Mouse (Mus musculus) limb, embryonic 15.5 days (tissue): ENCODE results near the gene Med27. TPM values are rescaled to one million over a fixed set of nuclear protein-coding genes. Genes with fewer than 3 reads are reported as not detected.
"Not testable (repeated sequence)": the region's sequence is repeated elsewhere in the genome, so short reads cannot be mapped to it uniquely, and the experiment has no call there.

Experiments used
- ATAC-seq: fragments of 200-750 bp; cut with Nextera tagmentation; 2 replicates; pipeline ENCODE4 v1.8.0; 2017; ENCODE audit warnings: low read depth, moderate TSS enrichment; ENCODE audit not compliant: insufficient number of reproducible peaks, low FRiP score, low TSS enrichment
- H3K27ac ChIP-seq: fragments of 300-500 bp; sonication (generic); 2 replicates; pipeline ENCODE4 v1.5.1; 2015; ENCODE audit warnings: moderate library complexity, mild to moderate bottlenecking, inconsistent platforms
- H3K27me3 ChIP-seq: fragments of 300-500 bp; sonication (generic); 2 replicates; pipeline ENCODE4 v1.6.1; 2015; ENCODE audit warnings: inconsistent platforms
- H3K36me3 ChIP-seq: fragments of 300-500 bp; sonication (generic); 2 replicates; pipeline ENCODE4 v1.6.1; 2015; ENCODE audit warnings: inconsistent platforms
- H3K4me1 ChIP-seq: fragments of 300-500 bp; sonication (generic); 2 replicates; pipeline ENCODE4 v1.6.1; 2015; ENCODE audit warnings: inconsistent platforms
- H3K4me2 ChIP-seq: fragments of 300-500 bp; sonication (generic); 2 replicates; pipeline ENCODE4 v1.6.1; 2015; ENCODE audit warnings: mild to moderate bottlenecking, inconsistent platforms
- H3K4me3 ChIP-seq: fragments of 300-500 bp; sonication (generic); 2 replicates; pipeline ENCODE4 v1.5.1; 2015; ENCODE audit warnings: mild to moderate bottlenecking, inconsistent platforms
- H3K9ac ChIP-seq: fragments of 300-500 bp; sonication (generic); 2 replicates; pipeline ENCODE4 v1.6.1; 2015; ENCODE audit warnings: inconsistent platforms
- H3K9me3 ChIP-seq: fragments of 300-500 bp; sonication (generic); 2 replicates; pipeline ENCODE4 v1.6.1; 2016; ENCODE audit warnings: inconsistent platforms
- WGBS: fragments of 180-500 bp; shearing (Covaris S2); methylation state at CpG from one replicate; pipeline ENCODE4 v1.1.7; 2015; 5-methylcytosine and 5-hydroxymethylcytosine counted together
- polyA plus RNA-seq: library from polyadenylated mRNA; unstranded; fragments of >200 nt; fragmentation: Nextera tagmentation; extraction: Ambion mirVana; gene quantifications from 2 replicates; pipeline ENCODE4 v1.2.1, GENCODE M21; 2015

Gene Med27
- polyA plus RNA-seq, 1 experiment from 2014 or later = 42.6 TPM

DNA sequence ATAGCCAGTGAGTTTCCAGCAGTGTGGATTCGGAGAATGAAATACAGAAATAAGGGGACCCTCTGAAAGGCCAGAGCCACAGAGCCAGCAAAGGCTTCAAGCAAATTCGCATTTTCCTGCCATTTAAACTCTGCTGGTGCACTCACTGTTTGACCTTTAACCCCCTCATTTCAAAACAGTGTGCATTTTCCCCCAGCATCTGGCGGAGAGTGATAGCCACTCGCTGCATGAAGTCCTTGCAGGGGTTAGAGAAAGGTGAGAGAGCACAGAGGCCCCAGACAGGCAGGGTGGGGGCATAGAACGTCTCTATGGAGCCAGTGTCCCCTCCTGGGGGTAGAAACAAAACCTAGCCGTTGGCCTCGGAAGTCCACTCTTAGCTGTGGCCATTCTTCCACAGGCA lies 166.5 kb downstream of the Med27 start:
- Histone ChIP-seq H3K27ac (no peak overlapping the region), H3K27me3 (no peaks in the 10 kb centered on the region), H3K4me2 (no peak overlapping the region), H3K9ac (no peak overlapping the region), H3K4me3 (no peak overlapping the region), H3K9me3 (no peaks in the 10 kb centered on the region), H3K4me1 (peaks cover 14% of the 10 kb centered on the region), H3K36me3 (peaks cover 4% of the 10 kb centered on the region; the same call in 1 of the 2 replicates)
- ATAC-seq = no peak
- WGBS = 37% methylated on average over 7 of the region's 7 CpGs

DNA sequence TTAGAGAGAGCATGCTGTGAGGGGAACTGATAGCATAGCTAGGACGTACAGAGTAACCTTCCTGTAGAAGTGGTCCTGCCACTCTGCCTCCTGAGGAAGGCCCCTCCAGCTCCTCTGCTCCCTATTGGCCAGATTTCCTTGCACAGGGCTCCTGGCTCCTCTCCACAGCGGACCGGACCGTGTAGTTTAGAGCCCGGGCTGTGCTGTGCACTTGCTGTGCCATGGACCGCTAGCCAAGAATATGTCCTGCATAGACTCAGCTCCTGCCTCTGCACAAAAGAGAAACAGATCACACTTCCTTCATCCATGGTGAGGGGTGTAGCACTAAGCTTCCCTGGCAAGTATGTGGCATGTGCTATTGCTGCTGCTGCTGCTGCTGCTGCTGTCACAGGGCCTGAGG lies 168.2 kb downstream of the Med27 start:
- no peak for ATAC-seq
- Histone ChIP-seq H3K4me3 (no peak overlapping the region), H3K9me3 (no peaks in the 10 kb centered on the region), H3K4me1 (peaks cover 18% of the 10 kb centered on the region), H3K27ac (no peak overlapping the region), H3K36me3 (no peaks in the 10 kb centered on the region), H3K27me3 (no peaks in the 10 kb centered on the region), H3K4me2 (no peak overlapping the region), H3K9ac (no peak overlapping the region)
- 85% methylated on average over 6 of the region's 6 CpGs for WGBS

DNA sequence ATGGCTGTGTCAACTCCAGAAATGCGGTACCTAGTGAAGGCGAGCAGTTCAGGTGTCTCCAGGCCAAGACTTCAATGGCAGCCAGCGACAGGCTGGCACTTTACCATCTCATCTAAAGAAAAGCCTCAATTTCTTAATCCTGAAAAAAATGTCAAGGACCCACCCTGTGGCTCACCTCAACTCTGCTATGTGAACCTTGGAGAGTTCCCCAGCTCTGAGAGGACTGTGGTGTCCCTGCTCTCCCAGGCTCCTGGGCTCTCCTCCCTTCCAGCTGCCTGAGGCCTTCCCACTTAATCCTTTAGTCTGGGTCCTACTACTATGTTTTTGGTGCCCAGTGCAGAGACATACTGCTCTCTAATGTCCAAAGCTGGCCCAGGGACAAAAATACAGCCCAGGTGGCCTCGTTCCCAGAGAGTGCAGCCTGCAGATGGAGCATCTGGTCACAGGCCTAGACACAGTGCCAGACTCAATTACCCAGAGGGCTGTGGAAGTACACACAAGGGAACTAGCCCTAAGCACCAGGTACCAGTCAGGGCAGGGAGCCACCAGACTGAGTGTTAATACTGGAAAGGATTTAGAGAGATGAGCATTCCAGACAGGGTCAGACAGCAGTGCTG lies 169.3 kb downstream of the Med27 start:
- Histone ChIP-seq H3K4me2 (no peak overlapping the region), H3K27me3 (no peaks in the 10 kb centered on the region), H3K27ac (no peak overlapping the region), H3K9me3 (no peaks in the 10 kb centered on the region), H3K4me1 (peaks cover 18% of the 10 kb centered on the region), H3K9ac (no peak overlapping the region), H3K36me3 (no peaks in the 10 kb centered on the region), H3K4me3 (no peak overlapping the region)
- 75% methylated on average over 4 of the region's 4 CpGs for WGBS
- ATAC-seq = 0 out of 2 replicates have a peak, but pooled peaks have one; percentile 19

DNA sequence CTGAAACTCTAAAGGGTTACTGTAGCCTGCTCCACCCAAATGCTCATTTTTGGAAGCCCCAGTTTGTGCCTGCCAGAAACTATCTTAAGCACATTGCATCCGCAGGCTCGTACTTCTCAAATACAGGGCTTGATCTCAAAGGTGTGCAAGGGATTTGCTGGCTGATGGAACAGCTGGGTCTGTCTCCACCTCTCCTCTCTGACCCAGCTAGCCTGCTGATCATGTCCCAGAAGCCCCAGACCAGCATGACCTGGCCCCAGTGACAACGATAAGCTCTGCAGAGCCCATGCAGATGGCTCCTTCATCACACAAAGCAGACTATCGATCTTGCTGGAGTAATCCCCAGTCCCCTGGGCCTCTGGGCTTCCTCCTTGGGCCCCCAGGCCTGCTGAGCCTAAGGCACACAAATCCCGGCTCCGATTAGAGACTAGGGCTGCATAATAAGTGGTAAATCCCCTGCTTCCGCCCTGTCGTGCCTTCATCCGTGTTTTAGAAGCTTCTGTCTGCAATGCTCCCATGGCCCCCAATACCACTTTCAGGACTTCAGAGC lies 170.1 kb downstream of the Med27 start:
- Histone ChIP-seq H3K4me3 (no peak overlapping the region), H3K36me3 (no peaks in the 10 kb centered on the region), H3K4me1 (peaks cover 18% of the 10 kb centered on the region), H3K9me3 (no peaks in the 10 kb centered on the region), H3K27me3 (no peaks in the 10 kb centered on the region), H3K27ac (no peak overlapping the region), H3K4me2 (no peak overlapping the region), H3K9ac (no peak overlapping the region)
- 34% methylated on average over 9 of the region's 9 CpGs for WGBS
- ATAC-seq = no peak

DNA sequence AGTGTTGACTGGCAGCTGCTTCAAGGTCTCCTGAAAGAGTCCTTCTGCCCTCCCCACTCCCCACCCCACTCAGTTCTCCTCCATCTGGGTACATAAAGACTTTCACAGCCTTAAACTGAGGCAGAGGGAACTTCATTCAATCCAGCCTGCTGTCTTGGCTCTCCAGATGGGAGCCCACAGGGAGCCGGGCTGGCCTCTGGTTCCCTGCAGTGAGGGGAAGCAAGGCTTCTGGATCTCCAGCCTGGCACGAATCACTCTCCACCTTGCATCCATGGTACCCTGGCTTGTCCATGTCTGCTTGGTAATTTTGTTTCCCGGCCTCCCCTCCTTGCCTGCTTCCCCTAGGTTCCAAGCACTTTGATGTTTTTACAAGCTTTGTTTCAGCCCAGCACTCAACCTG lies 172.8 kb downstream of the Med27 start:
- 36% methylated on average over 3 of the region's 3 CpGs for WGBS

DNA sequence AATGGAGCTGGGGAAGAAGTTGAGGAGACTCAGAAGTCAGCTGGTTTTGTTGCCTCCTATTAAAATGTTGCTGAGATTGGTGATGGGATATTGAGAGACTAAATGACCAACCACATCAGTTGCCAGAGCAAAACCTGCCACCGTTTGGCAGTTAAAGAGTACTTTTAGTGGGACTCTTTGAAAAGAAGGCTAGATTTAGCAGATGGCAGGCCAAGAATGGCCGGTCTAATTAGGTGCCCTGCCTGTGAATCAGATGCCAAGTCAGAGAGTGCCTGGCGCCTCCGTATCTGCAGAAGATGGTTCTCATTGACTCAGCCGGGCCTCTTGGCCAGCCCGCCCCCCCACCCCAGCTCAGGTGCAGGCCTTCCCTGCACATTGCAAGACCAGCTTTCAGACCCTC lies 173.6 kb downstream of the Med27 start:
- H3K4me1 ChIP-seq = peaks cover 33% of the 10 kb centered on the region
- H3K36me3 ChIP-seq = 0 out of 2 replicates have a peak, but pooled peaks cover 6% of the 10 kb centered on the region
- 71% methylated on average over 6 of the region's 6 CpGs for WGBS
- H3K27ac ChIP-seq = no peak overlapping the region
- H3K9ac ChIP-seq = no peak overlapping the region
- no peak overlapping the region for H3K4me2 ChIP-seq
- H3K4me3 ChIP-seq = no peak overlapping the region
- H3K9me3 ChIP-seq = no peaks in the 10 kb centered on the region
- no peaks in the 10 kb centered on the region for H3K27me3 ChIP-seq
- no peak for ATAC-seq

More for the DNA sequence above, 172.8 kb downstream of the Med27 start:
- no peak overlapping the region for H3K9ac ChIP-seq
- no peaks in the 10 kb centered on the region for H3K27me3 ChIP-seq
- no peak overlapping the region for H3K27ac ChIP-seq
- H3K36me3 ChIP-seq = 0 out of 2 replicates have a peak, but pooled peaks cover 6% of the 10 kb centered on the region
- peaks cover 27% of the 10 kb centered on the region for H3K4me1 ChIP-seq
- no peak overlapping the region for H3K4me3 ChIP-seq
- H3K4me2 ChIP-seq = no peak overlapping the region
- no peaks in the 10 kb centered on the region for H3K9me3 ChIP-seq
- ATAC-seq = no peak

DNA sequence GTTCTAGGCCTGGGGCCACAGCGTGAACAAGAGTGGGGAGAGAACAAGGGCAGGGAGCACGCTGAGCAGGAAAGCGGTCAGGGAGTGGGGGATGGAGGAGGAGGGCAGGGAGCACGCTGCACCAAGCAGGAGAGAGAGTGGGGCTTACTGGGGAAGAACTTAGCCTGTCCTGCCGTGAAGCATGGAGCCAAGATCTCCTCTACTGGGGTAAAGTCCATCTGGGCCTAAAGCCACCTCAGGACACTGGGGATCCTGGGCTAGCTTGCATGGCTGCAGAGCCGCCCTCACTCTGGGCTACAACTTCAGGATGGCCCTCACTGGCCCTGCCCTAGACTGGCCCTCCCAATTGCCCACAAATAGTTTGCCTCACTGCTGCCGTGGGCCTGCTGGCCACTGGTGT lies 174.9 kb downstream of the Med27 start:
- H3K4me2 ChIP-seq = no peak overlapping the region
- peaks cover 34% of the 10 kb centered on the region for H3K4me1 ChIP-seq
- no peaks in the 10 kb centered on the region for H3K27me3 ChIP-seq
- H3K9ac ChIP-seq = no peak overlapping the region
- ATAC-seq = no peak
- WGBS = 75% methylated on average over 7 of the region's 7 CpGs
- no peak overlapping the region for H3K27ac ChIP-seq
- 0 out of 2 replicates have a peak, but pooled peaks cover 6% of the 10 kb centered on the region for H3K36me3 ChIP-seq
- H3K9me3 ChIP-seq = no peaks in the 10 kb centered on the region
- no peak overlapping the region for H3K4me3 ChIP-seq

DNA sequence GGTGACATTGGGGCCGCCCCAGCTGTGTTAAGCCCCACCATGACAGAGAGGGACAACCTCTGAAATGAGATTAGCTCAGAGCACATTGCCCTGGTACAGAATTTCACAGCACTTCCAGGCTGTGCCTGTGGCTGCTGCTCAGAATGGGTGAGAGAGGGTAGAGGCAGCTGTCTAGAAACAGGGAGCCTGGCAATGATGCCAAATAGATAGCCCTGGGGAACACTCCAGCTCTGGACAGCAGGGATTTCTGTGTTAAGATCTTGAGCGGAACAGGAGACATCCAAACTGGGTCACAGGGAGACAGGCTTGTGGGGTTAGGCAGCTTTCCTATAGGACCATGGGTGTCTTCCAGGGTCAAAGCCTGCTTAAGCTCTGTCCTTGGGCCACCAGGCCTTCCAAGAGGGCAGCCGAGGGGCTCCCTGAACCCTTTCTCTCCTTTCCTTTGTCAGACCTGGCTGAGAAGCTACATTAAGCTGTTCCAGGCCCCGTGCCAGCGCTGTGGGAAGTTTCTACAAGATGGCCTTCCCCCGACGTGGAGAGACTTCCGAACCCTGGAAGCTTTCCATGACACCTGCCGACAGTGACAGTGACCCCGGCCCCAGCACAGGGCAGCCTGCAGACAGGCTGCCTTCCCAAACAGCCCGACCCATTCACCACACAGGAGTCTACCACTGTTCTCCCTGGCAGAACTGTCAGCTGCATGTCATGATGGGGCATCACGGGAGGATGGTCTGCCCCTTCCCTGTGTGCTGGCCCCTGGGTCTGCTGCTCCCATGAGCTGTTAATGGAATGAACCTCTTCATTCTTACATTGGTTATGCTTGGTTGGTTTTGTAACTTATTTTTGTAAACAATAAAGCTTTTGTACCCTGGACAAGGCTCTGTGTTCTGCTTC lies 177.5 kb downstream of the Med27 start:
- Histone ChIP-seq H3K4me1 (peaks cover 34% of the 10 kb centered on the region), H3K27me3 (no peaks in the 10 kb centered on the region), H3K4me2 (no peak overlapping the region), H3K27ac (no peak overlapping the region), H3K9me3 (no peaks in the 10 kb centered on the region), H3K9ac (no peak overlapping the region), H3K36me3 (0 out of 2 replicates have a peak, but pooled peaks cover 6% of the 10 kb centered on the region), H3K4me3 (no peak overlapping the region)
- no peak for ATAC-seq
- WGBS = 68% methylated on average over 12 of the region's 12 CpGs

DNA sequence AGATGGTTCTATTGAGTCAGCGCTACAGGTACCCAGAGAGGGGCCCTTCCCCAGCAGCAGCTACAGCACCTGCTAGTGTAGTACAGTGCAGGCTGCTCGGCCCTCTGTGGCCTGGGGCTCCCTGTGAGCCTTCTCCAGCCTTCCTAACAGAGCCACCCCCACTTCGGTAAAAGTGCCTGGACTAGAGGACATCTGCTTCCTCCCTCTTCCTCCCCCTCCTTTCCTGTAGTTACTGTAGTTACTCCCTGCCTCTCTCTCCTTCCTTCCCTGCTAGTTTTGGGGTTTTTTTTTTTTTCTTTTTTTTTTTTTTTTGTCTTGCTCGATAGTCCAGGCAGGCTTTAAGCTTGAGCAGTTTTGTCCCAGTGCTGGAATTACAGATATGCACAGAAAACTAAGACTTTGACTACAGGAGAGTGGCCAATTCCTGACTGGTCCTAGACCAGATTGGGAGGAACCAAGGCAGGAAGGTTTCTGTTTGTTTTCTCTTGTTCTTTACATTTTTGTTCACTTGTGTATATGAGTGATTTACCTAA lies 178.7 kb downstream of the Med27 start:
- H3K36me3 ChIP-seq = 0 out of 2 replicates have a peak, but pooled peaks cover 6% of the 10 kb centered on the region
- 30% methylated on average over 4 of the region's 4 CpGs for WGBS
- no peaks in the 10 kb centered on the region for H3K27me3 ChIP-seq
- no peaks in the 10 kb centered on the region for H3K9me3 ChIP-seq
- 0 out of 2 replicates have a peak overlapping the region, but pooled peaks have one; percentile 3 for H3K4me2 ChIP-seq
- no peak for ATAC-seq
- H3K27ac ChIP-seq = no peak overlapping the region
- H3K9ac ChIP-seq = no peak overlapping the region
- no peak overlapping the region for H3K4me3 ChIP-seq
- peaks cover 30% of the 10 kb centered on the region for H3K4me1 ChIP-seq

DNA sequence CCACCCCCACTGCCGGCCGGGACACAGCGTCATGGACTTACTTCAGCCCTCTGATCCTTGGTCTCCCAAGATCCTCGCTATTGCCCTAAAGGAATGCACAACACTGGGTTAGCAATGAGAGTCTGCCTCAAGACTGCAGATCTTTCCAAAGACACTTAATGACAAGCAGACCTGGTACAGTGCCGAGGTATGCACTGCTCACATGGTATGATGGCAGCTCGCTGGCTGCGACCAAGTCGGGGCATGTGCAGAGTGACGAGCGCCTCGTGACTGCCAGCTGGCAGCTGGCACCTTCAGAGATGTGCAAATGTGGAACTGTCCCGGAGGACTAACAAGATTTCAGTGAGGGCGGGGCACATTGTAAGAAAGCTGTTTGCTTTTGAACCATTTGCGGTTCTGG lies 179.6 kb downstream of the Med27 start:
- peaks cover 30% of the 10 kb centered on the region for H3K4me1 ChIP-seq
- no peaks in the 10 kb centered on the region for H3K9me3 ChIP-seq
- no peaks in the 10 kb centered on the region for H3K27me3 ChIP-seq
- WGBS = 45% methylated on average over 14 of the region's 14 CpGs
- no peak overlapping the region for H3K4me3 ChIP-seq
- H3K9ac ChIP-seq = no peak overlapping the region
- H3K36me3 ChIP-seq = 0 out of 2 replicates have a peak, but pooled peaks cover 6% of the 10 kb centered on the region
- ATAC-seq = no peak
- H3K4me2 ChIP-seq = peak overlapping the region; percentile 3; the same call in 1 of the 2 replicates
- H3K27ac ChIP-seq = no peak overlapping the region

DNA sequence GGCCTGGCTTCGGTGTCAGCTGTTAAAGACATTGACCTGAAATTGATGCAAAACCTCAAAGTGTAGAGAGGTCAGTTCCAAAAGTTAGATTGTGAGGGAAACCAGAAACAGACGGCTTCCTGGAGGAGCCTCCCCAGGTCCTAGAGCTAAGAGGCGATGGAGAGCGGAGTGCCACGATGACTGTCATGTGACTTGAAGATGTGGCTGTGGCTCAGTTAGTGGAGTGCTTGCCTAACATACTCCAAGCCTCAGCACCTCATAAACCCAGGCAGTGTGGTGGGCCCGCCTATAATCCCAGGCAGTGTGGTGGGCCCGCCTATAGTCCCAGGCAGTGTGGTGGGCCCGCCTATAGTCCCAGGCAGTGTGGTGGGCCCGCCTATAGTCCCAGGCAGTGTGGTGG lies 180.9 kb downstream of the Med27 start:
- H3K4me3 ChIP-seq, ATAC-seq, H3K36me3 ChIP-seq, H3K4me2 ChIP-seq, H3K9me3 ChIP-seq, H3K27ac ChIP-seq, H3K9ac ChIP-seq, H3K27me3 ChIP-seq: not testable (repeated sequence)
- WGBS = 81% methylated on average over 9 of the region's 9 CpGs
- H3K4me1 ChIP-seq = peaks cover 30% of the 10 kb centered on the region

DNA sequence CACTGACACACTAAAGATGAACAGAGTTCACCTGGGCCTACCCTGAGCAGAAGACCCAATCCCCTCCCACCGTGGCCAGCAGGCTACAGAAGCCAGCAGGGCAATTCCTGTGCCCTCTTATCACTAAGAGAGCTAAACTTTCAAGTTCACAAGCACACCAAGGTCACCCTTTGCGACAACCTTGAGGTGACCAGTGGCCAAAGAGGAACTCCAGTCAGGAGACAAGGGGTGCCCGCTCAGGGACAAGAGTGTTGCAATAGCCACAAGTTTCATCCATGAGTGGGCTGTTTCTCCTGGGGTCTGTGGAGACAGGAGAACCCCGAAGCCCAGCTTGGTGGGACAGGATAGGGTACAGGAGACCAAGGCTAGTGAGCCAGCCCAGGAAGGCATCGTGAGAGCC lies 182.2 kb downstream of the Med27 start:
- H3K27ac ChIP-seq = no peak overlapping the region
- WGBS = 79% methylated on average over 5 of the region's 5 CpGs
- ATAC-seq = no peak
- no peak overlapping the region for H3K4me2 ChIP-seq
- H3K9me3 ChIP-seq = no peaks in the 10 kb centered on the region
- H3K4me1 ChIP-seq = peaks cover 26% of the 10 kb centered on the region
- H3K27me3 ChIP-seq = no peaks in the 10 kb centered on the region
- no peak overlapping the region for H3K4me3 ChIP-seq
- no peaks in the 10 kb centered on the region for H3K36me3 ChIP-seq
- no peak overlapping the region for H3K9ac ChIP-seq
